Mouse (Mus musculus): Measurements from ENCODE around the gene Tm9sf2. TPM values are rescaled to one million over a fixed set of nuclear protein-coding genes. Genes with fewer than 3 reads are reported as not detected.

Tm9sf2 gene
- total RNA-seq, 2 experiments from 2014 or later, result 66.1 to 71.7 TPM

DNA sequence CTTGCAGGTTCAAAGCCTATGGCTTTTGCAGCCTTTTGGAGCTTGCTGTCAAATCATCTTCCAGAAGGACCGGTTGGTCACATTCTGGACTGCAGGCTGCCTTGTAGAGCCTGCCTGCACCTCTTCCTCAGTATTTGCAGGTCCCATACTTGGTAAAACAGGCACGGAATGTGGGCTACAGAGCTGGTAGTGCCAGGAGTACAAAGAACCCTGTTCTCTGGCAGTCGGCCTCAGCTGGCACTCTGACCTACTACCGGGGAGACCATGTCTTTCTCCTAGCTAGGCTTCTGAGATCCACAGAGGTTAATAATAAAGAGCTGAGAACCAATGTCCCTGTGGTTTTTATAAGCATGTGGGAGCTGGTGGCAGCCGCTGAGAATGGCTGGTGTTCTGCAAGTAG is 83.1 kb downstream of the Tm9sf2 start:
- Histone ChIP-seq H3K27ac (no peak overlapping the region), H3K4me3 (no peak overlapping the region)
- DNase-seq, result no peak
- no peak for TF ChIP-seq CTCF (IDR thresholded peaks at IDR 0.05)
- intact Hi-C loops (cut with DNase I), result loop anchor here (5.0 kb wide), 1 partner anchor 687 kb away; no protein-coding TSS in a partner anchor

DNA sequence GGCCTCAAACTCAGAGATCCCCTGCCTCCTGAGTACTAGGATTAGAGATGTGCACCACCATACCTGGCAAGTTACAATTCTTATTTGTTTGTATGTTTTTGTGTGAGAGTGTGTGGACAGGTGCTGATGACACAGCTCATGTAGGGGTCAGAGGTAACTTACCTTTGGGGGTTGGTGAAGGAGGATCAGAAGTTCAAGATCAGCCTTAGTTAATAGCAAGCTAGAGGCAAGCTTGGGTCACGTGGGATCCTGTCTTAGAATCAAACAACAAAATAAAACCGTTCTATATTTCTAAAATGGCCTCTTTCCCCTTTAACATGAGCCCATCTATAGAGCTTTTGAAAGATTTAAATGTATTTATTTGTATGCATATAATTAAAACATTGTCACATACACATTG is 83.7 kb downstream of the Tm9sf2 start:
- no peak overlapping the region for H3K27ac ChIP-seq
- DNase-seq, result no peak
- intact Hi-C loops (cut with DNase I), result loop anchor here (5.0 kb wide), 1 partner anchor 687 kb away; no protein-coding TSS in a partner anchor
- TF ChIP-seq CTCF (IDR thresholded peaks at IDR 0.05), result no peak
- H3K4me3 ChIP-seq, result no peak overlapping the region

GRCm38 (mm10) chr14:122190941-122191510 is 84.2 kb downstream of the Tm9sf2 start:
- peak; percentile 46 for DNase-seq
- intact Hi-C loops (cut with DNase I), result loop anchor here (5.0 kb wide), 1 partner anchor 686 kb away; no protein-coding TSS in a partner anchor
- TF ChIP-seq CTCF (IDR thresholded peaks at IDR 0.05), result peak; percentile 83
- H3K27ac ChIP-seq, result no peak overlapping the region
- H3K4me3 ChIP-seq, result no peak overlapping the region

DNA sequence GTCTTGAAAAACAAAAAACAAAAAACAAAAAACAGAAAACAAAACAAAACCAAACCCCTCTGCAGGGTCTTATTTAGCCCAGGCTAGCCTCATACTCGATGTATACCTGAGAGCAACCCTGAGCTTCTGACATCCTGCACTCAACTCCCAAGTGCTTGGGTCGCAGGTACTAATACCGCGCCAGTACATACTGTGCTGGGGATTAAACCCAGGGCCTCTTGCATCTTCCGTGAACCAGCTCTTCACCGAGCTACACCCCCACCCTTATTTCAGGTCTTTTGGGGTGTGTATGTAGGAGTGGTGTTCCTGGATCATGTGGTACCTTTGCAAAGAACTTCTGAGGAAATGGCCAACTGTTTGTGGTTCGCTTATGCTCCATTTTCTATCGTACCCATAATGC is 87.8 kb downstream of the Tm9sf2 start:
- no peak overlapping the region for H3K27ac ChIP-seq
- intact Hi-C loops (cut with DNase I), result loop anchor here (5.0 kb wide), 1 partner anchor 683 kb away; no protein-coding TSS in a partner anchor
- DNase-seq, result no peak
- no peak overlapping the region for H3K4me3 ChIP-seq
- TF ChIP-seq CTCF (IDR thresholded peaks at IDR 0.05), result no peak

- no peak overlapping the region for H3K4me3 ChIP-seq
- no peak overlapping the region for H3K27ac ChIP-seq
- TF ChIP-seq CTCF (IDR thresholded peaks at IDR 0.05), result no peak
- intact Hi-C loops (cut with DNase I), result no loop called here
- DNase-seq, result no peak
Measured at GRCm38 (mm10) chr14:122196851-122197250, 90.0 kb downstream of the Tm9sf2 start.

DNA sequence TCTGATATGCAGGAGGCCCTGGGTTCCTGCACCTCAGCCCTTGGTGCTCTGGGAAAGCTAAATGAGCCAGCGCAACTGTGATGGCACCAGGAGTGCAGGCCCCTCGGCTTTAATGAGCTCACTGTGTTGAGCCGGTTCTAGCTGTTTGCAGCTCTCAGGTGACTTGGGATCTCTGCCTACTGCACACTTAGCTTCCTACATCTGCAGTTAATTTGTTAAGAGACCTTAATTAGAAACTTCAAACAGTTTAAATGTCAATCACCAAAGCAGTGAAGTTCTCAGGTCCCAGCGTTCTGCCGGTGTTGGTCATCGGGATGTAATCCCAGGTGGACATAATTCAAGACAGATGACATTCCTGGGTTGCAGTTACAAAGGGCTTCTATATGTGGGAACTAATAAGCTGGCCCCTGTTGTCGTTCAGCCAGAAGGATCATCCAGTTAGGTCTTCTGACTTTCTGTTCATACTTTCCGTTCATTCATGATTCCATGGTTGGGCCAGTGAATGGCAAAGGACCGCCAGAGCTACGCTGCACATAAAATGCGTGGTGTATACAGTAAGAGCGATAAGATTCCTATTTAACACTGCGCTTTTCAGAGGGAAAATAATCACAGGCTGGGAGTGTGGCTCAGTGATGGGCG is 93.5 kb downstream of the Tm9sf2 start:
- Histone ChIP-seq H3K4me3 (no peak overlapping the region), H3K27ac (no peak overlapping the region)
- DNase-seq, result no peak
- TF ChIP-seq CTCF (IDR thresholded peaks at IDR 0.05), result no peak
- intact Hi-C loops (cut with DNase I), result no loop called here

- Histone ChIP-seq H3K4me3 (no peak overlapping the region), H3K27ac (no peak overlapping the region)
- TF ChIP-seq CTCF (IDR thresholded peaks at IDR 0.05), result no peak
- intact Hi-C loops (cut with DNase I), result no loop called here
- no peak for DNase-seq
Measured at GRCm38 (mm10) chr14:122209177-122209576, 102.3 kb downstream of the Tm9sf2 start.

Other genes with a start within 250 kb of the Tm9sf2 start
- gene Ubac2, start 228.4 kb upstream of the Tm9sf2 start, total RNA-seq (2021), result 10 to 100 TPM; 31.5 to 35.8 TPM
- gene Gpr18, start 191.3 kb upstream of the Tm9sf2 start, total RNA-seq (2021), result not detected
- under 1 TPM; 0.17 to 0.41 TPM for gene Gpr183, start 141.8 kb upstream of the Tm9sf2 start, total RNA-seq (2021)
- gene Timm8a2, start 72.4 kb upstream of the Tm9sf2 start, total RNA-seq (2021), result not detected
- 10 to 100 TPM; 52.3 to 68.4 TPM for gene Clybl, start 74.7 kb downstream of the Tm9sf2 start, total RNA-seq (2021)

Data from gastrocnemius, adult 2 months (tissue).